Mouse (Mus musculus): Measurements from ENCODE around the gene Pcyt1a. TPM values are rescaled to one million over a fixed set of nuclear protein-coding genes. Genes with fewer than 3 reads are reported as not detected.
"Not testable (repeated sequence)": the region's sequence is repeated elsewhere in the genome, so short reads cannot be mapped to it uniquely, and the experiment has no call there.

The Pcyt1a gene
- polyA plus RNA-seq, 1 experiment from 2014 or later = 37.0 TPM

- DNase-seq (ENCODE audit: low spot score) = no peak
- H3K9me3 ChIP-seq (ENCODE audit: control insufficient read depth, low read length) = no peaks in the 10 kb centered on the region
- no peak for ATAC-seq (replicated peaks; ENCODE audit: low FRiP score)
- H3K4me2 ChIP-seq = no peak overlapping the region
- no peaks in the 10 kb centered on the region for H3K36me3 ChIP-seq (ENCODE audit: control insufficient read depth, insufficient read depth, low read length)
- H3K4me3 ChIP-seq (ENCODE audit: low read depth, low read length) = no peak overlapping the region
- no peaks in the 10 kb centered on the region for H3K27me3 ChIP-seq (replicated peaks; ENCODE audit: control insufficient read depth, insufficient read depth, low read length)
- no peak overlapping the region for H3K27ac ChIP-seq (ENCODE audit: low read depth, low read length)
- no peak overlapping the region for H3K9ac ChIP-seq (ENCODE audit: low read depth, low read length)
- H3K4me1 ChIP-seq (replicated peaks; ENCODE audit: control insufficient read depth, insufficient read depth, low read length) = peaks cover 24% of the 10 kb centered on the region
- 82% methylated on average over 3 of the region's 3 CpGs for WGBS
Measured at GRCm38 (mm10) chr16:32488939-32489338, 58.2 kb downstream of the Pcyt1a start.

DNA sequence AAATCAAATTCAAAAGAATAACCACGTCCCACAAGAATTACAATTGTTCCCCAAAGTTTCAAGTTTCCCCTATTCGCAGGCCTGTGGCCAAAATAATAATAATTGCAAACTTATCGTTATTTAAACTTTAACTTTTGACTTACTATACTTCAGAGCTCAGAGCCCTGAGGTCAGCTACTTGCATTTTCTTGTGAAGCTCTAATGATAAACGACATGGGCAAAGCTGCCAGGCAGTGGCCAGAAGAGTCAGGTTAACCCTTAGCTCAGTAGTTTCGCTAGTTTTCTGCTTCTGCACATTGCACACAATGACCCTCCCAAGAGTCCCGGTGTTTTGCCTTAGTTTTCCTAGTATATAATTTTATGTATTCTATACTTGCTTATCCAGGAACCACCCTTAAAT lies 63.6 kb downstream of the Pcyt1a start:
- DNase-seq (ENCODE audit: low spot score); H3K27ac ChIP-seq (ENCODE audit: low read depth, low read length); H3K9ac ChIP-seq (ENCODE audit: low read depth, low read length); H3K4me2 ChIP-seq; H3K9me3 ChIP-seq (ENCODE audit: control insufficient read depth, low read length); H3K36me3 ChIP-seq (ENCODE audit: control insufficient read depth, insufficient read depth, low read length); H3K27me3 ChIP-seq (replicated peaks; ENCODE audit: control insufficient read depth, insufficient read depth, low read length); ATAC-seq (replicated peaks; ENCODE audit: low FRiP score); H3K4me1 ChIP-seq (replicated peaks; ENCODE audit: control insufficient read depth, insufficient read depth, low read length); H3K4me3 ChIP-seq (ENCODE audit: low read depth, low read length): not testable (repeated sequence)
- WGBS = 63% methylated on average over 6 of the region's 6 CpGs

GRCm38 (mm10) chr16:32495965-32496364 lies 65.2 kb downstream of the Pcyt1a start, which contains the start of gene Zdhhc19:
Zdhhc19 (plus strand) TSS chr16:32496265.
- no peak within 1 kb of the TSS for H3K4me2 ChIP-seq
- WGBS = 68% methylated on average over 3 of the region's 3 CpGs
- DNase-seq (ENCODE audit: low spot score) (no peak), ATAC-seq (replicated peaks; ENCODE audit: low FRiP score) (no peak)
- H3K27ac ChIP-seq (ENCODE audit: low read depth, low read length) = no peak within 1 kb of the TSS
- H3K27me3 ChIP-seq (replicated peaks; ENCODE audit: control insufficient read depth, insufficient read depth, low read length) = no peaks in the 10 kb centered on the region
- no peaks in the 10 kb centered on the region for H3K9me3 ChIP-seq (ENCODE audit: control insufficient read depth, low read length)
- H3K36me3 ChIP-seq (ENCODE audit: control insufficient read depth, insufficient read depth, low read length) = no peaks in the 10 kb centered on the region
- H3K4me1 ChIP-seq (replicated peaks; ENCODE audit: control insufficient read depth, insufficient read depth, low read length) = peaks cover 3% of the 10 kb centered on the region
- no peak within 1 kb of the TSS for H3K4me3 ChIP-seq (ENCODE audit: low read depth, low read length)
- no peak within 1 kb of the TSS for H3K9ac ChIP-seq (ENCODE audit: low read depth, low read length)

DNA sequence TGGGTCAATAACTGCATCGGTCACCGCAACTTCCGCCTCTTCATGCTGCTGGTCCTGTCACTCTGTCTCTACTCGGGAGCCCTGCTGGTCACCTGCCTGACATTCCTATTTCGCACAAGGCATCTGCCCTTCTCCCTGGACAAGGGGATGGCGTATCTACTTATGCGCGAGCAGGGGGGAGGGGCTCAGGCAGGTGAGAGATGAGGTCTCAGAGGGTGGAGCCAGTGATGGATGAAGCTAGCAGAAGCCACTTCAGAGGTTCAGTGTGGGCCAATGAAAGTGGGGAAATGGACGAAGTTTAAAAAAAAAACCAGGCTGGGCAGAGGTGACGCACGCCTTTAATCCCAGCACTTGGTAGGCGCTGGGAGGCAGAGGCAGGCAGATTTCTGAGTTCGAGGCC lies 68.3 kb downstream of the Pcyt1a start:
- ATAC-seq (replicated peaks; ENCODE audit: low FRiP score) (no peak), DNase-seq (ENCODE audit: low spot score) (peak; percentile 31)
- peaks cover 3% of the 10 kb centered on the region for H3K4me1 ChIP-seq (replicated peaks; ENCODE audit: control insufficient read depth, insufficient read depth, low read length)
- H3K36me3 ChIP-seq (ENCODE audit: control insufficient read depth, insufficient read depth, low read length) = no peaks in the 10 kb centered on the region
- peaks cover 5% of the 10 kb centered on the region; the same call in 1 of the 2 replicates for H3K27me3 ChIP-seq (replicated peaks; ENCODE audit: control insufficient read depth, insufficient read depth, low read length)
- H3K27ac ChIP-seq (ENCODE audit: low read depth, low read length) = no peak overlapping the region
- no peak overlapping the region for H3K4me3 ChIP-seq (ENCODE audit: low read depth, low read length)
- no peak overlapping the region for H3K9ac ChIP-seq (ENCODE audit: low read depth, low read length)
- no peak overlapping the region; the same call in 1 of the 2 replicates for H3K4me2 ChIP-seq
- 45% methylated on average over 13 of the region's 13 CpGs for WGBS
- H3K9me3 ChIP-seq (ENCODE audit: control insufficient read depth, low read length) = no peaks in the 10 kb centered on the region

DNA sequence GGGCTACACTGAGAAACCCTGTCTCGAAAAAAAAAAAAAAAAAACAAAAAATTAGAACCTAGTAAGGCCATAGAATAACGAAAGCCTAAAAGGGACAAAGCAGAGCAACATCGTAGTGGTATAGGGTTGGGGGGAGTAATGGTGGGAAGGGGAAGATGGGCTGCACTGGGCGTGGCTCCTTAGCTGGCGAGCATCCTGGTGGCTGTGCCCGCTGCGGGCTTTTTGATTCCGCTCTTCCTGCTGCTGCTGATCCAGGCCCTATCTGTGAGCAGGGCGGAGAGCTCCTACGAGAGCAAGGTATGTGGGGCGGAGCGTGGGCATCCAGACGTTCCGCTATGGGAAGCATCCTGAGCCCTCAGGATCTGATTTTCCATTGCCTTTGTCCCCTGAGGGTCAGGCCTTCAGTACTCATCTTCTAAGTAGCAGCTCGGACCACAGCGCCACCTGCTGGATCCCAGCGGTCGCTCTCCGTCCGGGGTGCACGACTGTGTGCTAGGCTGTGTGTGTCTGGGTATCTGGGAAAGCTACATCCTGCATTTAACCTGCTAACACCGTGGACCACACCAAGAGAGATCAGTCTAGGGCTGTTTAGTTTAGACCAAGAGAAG lies 68.8 kb downstream of the Pcyt1a start:
- peak; percentile 83 for DNase-seq (ENCODE audit: low spot score)
- 5% methylated on average over 22 of the region's 22 CpGs for WGBS
- H3K4me3 ChIP-seq (ENCODE audit: low read depth, low read length) = peak overlapping the region; percentile 21; the same call in 1 of the 2 replicates
- peak; percentile 85 for ATAC-seq (replicated peaks; ENCODE audit: low FRiP score)
- no peaks in the 10 kb centered on the region for H3K9me3 ChIP-seq (ENCODE audit: control insufficient read depth, low read length)
- no peaks in the 10 kb centered on the region for H3K36me3 ChIP-seq (ENCODE audit: control insufficient read depth, insufficient read depth, low read length)
- H3K27me3 ChIP-seq (replicated peaks; ENCODE audit: control insufficient read depth, insufficient read depth, low read length) = peaks cover 5% of the 10 kb centered on the region; the same call in 1 of the 2 replicates
- peak overlapping the region; percentile 64 for H3K4me2 ChIP-seq
- no peak overlapping the region for H3K27ac ChIP-seq (ENCODE audit: low read depth, low read length)
- 0 out of 2 replicates have a peak overlapping the region, but pooled peaks have one; percentile 50 for H3K9ac ChIP-seq (ENCODE audit: low read depth, low read length)
- H3K4me1 ChIP-seq (replicated peaks; ENCODE audit: control insufficient read depth, insufficient read depth, low read length) = peaks cover 3% of the 10 kb centered on the region

DNA sequence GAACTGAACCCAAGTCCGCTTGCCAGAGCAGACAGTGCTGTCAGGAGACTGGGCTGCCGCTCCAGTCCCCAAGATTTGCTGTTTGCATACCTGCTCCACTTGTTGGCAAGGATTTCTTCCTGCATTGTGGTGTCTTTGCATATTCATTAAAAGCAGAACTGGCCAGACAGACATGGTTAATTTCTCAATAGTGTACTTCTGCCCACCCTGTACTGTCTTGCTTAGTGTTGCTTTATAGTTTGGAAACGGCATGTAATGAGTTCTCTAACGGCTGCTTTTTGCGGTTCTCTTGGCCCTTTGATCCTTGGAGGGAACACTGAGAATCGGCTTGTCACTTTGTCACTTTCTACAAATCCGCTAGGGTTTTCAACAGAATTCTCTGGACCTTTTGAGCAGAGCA lies 70.7 kb downstream of the Pcyt1a start:
- WGBS = 77% methylated on average over 7 of the region's 7 CpGs
- no peak overlapping the region for H3K4me3 ChIP-seq (ENCODE audit: low read depth, low read length)
- peaks cover 5% of the 10 kb centered on the region; the same call in 1 of the 2 replicates for H3K27me3 ChIP-seq (replicated peaks; ENCODE audit: control insufficient read depth, insufficient read depth, low read length)
- peaks cover 3% of the 10 kb centered on the region for H3K4me1 ChIP-seq (replicated peaks; ENCODE audit: control insufficient read depth, insufficient read depth, low read length)
- no peaks in the 10 kb centered on the region for H3K9me3 ChIP-seq (ENCODE audit: control insufficient read depth, low read length)
- ATAC-seq (replicated peaks; ENCODE audit: low FRiP score) (no peak), DNase-seq (ENCODE audit: low spot score) (no peak)
- H3K4me2 ChIP-seq = no peak overlapping the region
- H3K9ac ChIP-seq (ENCODE audit: low read depth, low read length) = no peak overlapping the region
- no peaks in the 10 kb centered on the region for H3K36me3 ChIP-seq (ENCODE audit: control insufficient read depth, insufficient read depth, low read length)
- H3K27ac ChIP-seq (ENCODE audit: low read depth, low read length) = no peak overlapping the region

DNA sequence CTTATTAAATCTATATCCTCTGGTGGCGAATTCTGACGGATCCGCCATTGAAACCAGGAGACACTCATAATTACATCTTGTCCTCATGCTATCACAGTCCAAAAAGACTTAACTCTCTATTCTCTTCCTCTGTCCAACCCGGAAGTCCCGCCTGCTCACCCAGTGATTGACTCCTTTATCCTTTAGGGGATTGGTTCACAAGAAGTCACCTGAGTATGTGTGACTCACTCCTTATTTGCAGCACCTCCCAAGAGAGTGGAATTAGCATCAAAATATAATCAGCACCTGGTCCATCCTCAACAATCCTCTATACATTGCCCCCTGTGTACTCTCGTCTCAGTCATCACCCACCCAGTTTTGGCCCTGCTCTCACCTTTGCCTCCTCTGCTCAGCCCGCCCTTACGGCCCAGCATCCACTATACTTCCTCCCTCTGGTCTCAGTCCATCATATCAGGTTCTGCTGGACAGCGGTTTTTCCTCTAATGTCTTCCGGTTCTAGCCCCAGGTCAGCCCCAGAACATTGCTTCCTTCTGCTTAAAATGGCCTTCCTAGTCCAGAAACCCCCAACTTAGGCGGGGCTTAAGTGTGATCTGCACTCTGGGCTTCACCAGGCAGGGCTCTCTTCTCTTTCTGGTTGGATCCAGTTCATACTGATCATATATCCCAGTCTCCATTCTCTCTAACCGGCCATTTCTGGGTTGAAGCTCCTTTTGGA lies 72.1 kb downstream of the Pcyt1a start:
- H3K27ac ChIP-seq (ENCODE audit: low read depth, low read length) = no peak overlapping the region
- H3K36me3 ChIP-seq (ENCODE audit: control insufficient read depth, insufficient read depth, low read length) = no peaks in the 10 kb centered on the region
- no peak overlapping the region for H3K4me3 ChIP-seq (ENCODE audit: low read depth, low read length)
- WGBS = 78% methylated on average over 12 of the region's 12 CpGs
- H3K9me3 ChIP-seq (ENCODE audit: control insufficient read depth, low read length) = no peaks in the 10 kb centered on the region
- DNase-seq (ENCODE audit: low spot score) (no peak), ATAC-seq (replicated peaks; ENCODE audit: low FRiP score) (no peak)
- H3K27me3 ChIP-seq (replicated peaks; ENCODE audit: control insufficient read depth, insufficient read depth, low read length) = peaks cover 5% of the 10 kb centered on the region; the same call in 1 of the 2 replicates
- H3K4me2 ChIP-seq = no peak overlapping the region
- peaks cover 12% of the 10 kb centered on the region for H3K4me1 ChIP-seq (replicated peaks; ENCODE audit: control insufficient read depth, insufficient read depth, low read length)
- H3K9ac ChIP-seq (ENCODE audit: low read depth, low read length) = no peak overlapping the region

DNA sequence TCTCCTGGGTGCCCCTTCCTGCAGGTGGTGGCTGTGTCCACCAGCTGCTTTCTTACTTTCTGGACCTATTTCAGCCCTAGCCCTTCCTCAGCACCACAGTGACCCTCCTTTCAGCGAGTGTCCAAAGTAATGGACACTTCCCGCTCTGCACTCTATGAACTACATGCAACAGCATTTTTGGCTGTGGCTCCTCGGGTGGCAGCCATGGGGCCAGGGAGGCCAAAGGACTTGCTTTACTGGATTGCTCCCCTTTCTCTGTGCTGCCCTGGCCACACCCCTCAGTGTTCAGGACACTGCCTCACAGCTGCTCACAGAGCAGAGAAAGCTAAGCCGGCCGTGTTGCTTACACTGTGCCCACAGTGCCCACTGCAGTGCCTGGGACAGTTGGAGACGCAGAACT lies 72.9 kb downstream of the Pcyt1a start:
- Histone ChIP-seq H3K9me3 (ENCODE audit: control insufficient read depth, low read length) (no peaks in the 10 kb centered on the region), H3K27me3 (replicated peaks; ENCODE audit: control insufficient read depth, insufficient read depth, low read length) (peaks cover 5% of the 10 kb centered on the region; the same call in 1 of the 2 replicates), H3K9ac (ENCODE audit: low read depth, low read length) (no peak overlapping the region), H3K4me2 (no peak overlapping the region), H3K36me3 (ENCODE audit: control insufficient read depth, insufficient read depth, low read length) (no peaks in the 10 kb centered on the region), H3K4me1 (replicated peaks; ENCODE audit: control insufficient read depth, insufficient read depth, low read length) (peaks cover 18% of the 10 kb centered on the region), H3K4me3 (ENCODE audit: low read depth, low read length) (no peak overlapping the region), H3K27ac (ENCODE audit: low read depth, low read length) (no peak overlapping the region)
- DNase-seq (ENCODE audit: low spot score) (no peak), ATAC-seq (replicated peaks; ENCODE audit: low FRiP score) (no peak)
- 83% methylated on average over 6 of the region's 6 CpGs for WGBS
